Mouse (Mus musculus) erythroblast, embryonic 14.5 days (primary cell): ENCODE data around the gene Psmc5.

Source experiments
- GATA1 ChIP-seq: IDR thresholded peaks from 2 replicates; pipeline ENCODE4 v1.6.1; 2012; ENCODE audit warnings: low read length, inconsistent platforms, mixed read lengths
- TAL1 ChIP-seq: IDR thresholded peaks from 3 replicates; pipeline ENCODE4 v1.6.1; 2012; ENCODE audit warnings: low read length, inconsistent platforms, mixed read lengths

DNA sequence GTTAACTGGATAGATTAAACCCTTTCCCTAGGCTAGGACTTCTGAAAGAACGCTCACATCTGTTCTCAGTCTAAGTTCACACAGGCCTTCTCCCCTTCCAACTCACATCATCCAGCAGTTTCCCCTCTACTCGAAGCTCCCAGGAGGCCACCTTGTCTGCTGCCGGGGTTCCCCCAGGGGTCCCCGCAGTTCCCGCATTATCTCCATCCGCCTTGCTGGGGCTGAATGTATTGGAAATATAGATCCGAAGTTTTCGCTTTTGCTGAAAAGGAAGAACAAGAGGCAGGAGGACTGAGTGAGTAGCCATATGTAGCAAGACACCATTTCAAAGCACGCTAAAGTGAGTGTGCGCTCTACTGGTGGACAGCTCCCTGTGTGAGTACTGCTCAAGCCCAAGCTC is 10.5 kb downstream of the Psmc5 start:
- TF ChIP-seq GATA1 (no peak), TAL1 (no peak)
